Mouse (Mus musculus): ENCODE data around the gene Ms4a6c. TPM values are rescaled to one million over a fixed set of nuclear protein-coding genes. Genes with fewer than 3 reads are reported as not detected.
"Not testable (repeated sequence)": the region's sequence is repeated elsewhere in the genome, so short reads cannot be mapped to it uniquely, and the experiment has no call there.

Gene Ms4a6c
- total and polyA plus RNA-seq, 2 experiments from 2014 or later = 2.5 to 5.9 TPM

GRCm38 (mm10) chr19:11486599-11486998 lies 17.4 kb downstream of the Ms4a6c start:
- Histone ChIP-seq H3K36me3 (ENCODE audit: insufficient read depth) (no peaks in the 10 kb centered on the region), H3K4me1 (ENCODE audit: insufficient read depth) (no peaks in the 10 kb centered on the region), H3K9me3 (ENCODE audit: low read length) (no peaks in the 10 kb centered on the region), H3K9ac (no peak overlapping the region), H3K27ac (ENCODE audit: low read depth, low read length) (no peak overlapping the region), H3K4me3 (ENCODE audit: low read depth, low read length) (no peak overlapping the region), H3K27me3 (ENCODE audit: insufficient read depth, low read length) (no peaks in the 10 kb centered on the region), H3K4me2 (ENCODE audit: low read depth) (no peak overlapping the region)
- no peak for DNase-seq
- ATAC-seq = no peak
- WGBS = 88% methylated on average over 1 of the region's 1 CpGs
- no peak for TF ChIP-seq CTCF (IDR thresholded peaks at IDR 0.05; ENCODE audit: low read depth)

- Histone ChIP-seq H3K36me3 (ENCODE audit: insufficient read depth) (no peaks in the 10 kb centered on the region), H3K4me1 (ENCODE audit: insufficient read depth) (no peaks in the 10 kb centered on the region), H3K9ac (no peak overlapping the region), H3K4me2 (ENCODE audit: low read depth) (no peak overlapping the region), H3K9me3 (ENCODE audit: low read length) (no peaks in the 10 kb centered on the region), H3K27ac (ENCODE audit: low read depth, low read length) (no peak overlapping the region), H3K4me3 (ENCODE audit: low read depth, low read length) (no peak overlapping the region), H3K27me3 (ENCODE audit: insufficient read depth, low read length) (no peaks in the 10 kb centered on the region)
- 79% methylated on average over 4 of the region's 4 CpGs for WGBS
- TF ChIP-seq CTCF (IDR thresholded peaks at IDR 0.05; ENCODE audit: low read depth) = no peak
- no peak for DNase-seq
- ATAC-seq = no peak
Measured at GRCm38 (mm10) chr19:11491406-11492189, 22.4 kb downstream of the Ms4a6c start.

GRCm38 (mm10) chr19:11492671-11493070 lies 23.5 kb downstream of the Ms4a6c start:
- WGBS = 73% methylated on average over 1 of the region's 1 CpGs
- no peak overlapping the region for H3K27ac ChIP-seq (ENCODE audit: low read depth, low read length)
- no peak overlapping the region for H3K4me2 ChIP-seq (ENCODE audit: low read depth)
- TF ChIP-seq CTCF (IDR thresholded peaks at IDR 0.05; ENCODE audit: low read depth) = no peak
- H3K36me3 ChIP-seq (ENCODE audit: insufficient read depth) = no peaks in the 10 kb centered on the region
- DNase-seq = no peak
- H3K9ac ChIP-seq = no peak overlapping the region
- H3K4me1 ChIP-seq (ENCODE audit: insufficient read depth) = no peaks in the 10 kb centered on the region
- H3K27me3 ChIP-seq (ENCODE audit: insufficient read depth, low read length) = no peaks in the 10 kb centered on the region
- no peaks in the 10 kb centered on the region for H3K9me3 ChIP-seq (ENCODE audit: low read length)
- ATAC-seq = no peak
- no peak overlapping the region for H3K4me3 ChIP-seq (ENCODE audit: low read depth, low read length)

DNA sequence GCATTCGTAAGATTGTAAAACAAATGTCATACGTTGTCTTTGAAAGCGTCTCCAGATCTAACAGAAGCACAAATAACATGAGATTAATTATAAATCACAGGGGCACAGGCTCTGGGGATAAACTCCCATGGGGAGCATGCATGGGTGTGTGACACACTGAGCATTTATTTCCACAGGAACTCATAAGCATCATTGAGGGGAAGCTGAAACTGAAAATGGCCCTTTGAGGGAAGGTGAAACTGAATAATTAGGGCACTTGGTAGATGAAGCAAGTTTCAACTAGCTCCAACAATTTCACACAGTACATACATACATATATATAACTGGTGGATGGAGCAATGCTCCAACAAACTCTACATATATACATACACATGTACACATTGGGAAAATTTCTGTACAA lies 25.4 kb downstream of the Ms4a6c start:
- Histone ChIP-seq H3K4me3 (ENCODE audit: low read depth, low read length) (no peak overlapping the region), H3K36me3 (ENCODE audit: insufficient read depth) (no peaks in the 10 kb centered on the region), H3K9ac (no peak overlapping the region), H3K27ac (ENCODE audit: low read depth, low read length) (no peak overlapping the region), H3K9me3 (ENCODE audit: low read length) (no peaks in the 10 kb centered on the region), H3K4me2 (ENCODE audit: low read depth) (no peak overlapping the region), H3K27me3 (ENCODE audit: insufficient read depth, low read length) (no peaks in the 10 kb centered on the region), H3K4me1 (ENCODE audit: insufficient read depth) (no peaks in the 10 kb centered on the region)
- WGBS = 93% methylated on average over 3 of the region's 3 CpGs
- DNase-seq (no peak), ATAC-seq (no peak)
- no peak for TF ChIP-seq CTCF (IDR thresholded peaks at IDR 0.05; ENCODE audit: low read depth)

DNA sequence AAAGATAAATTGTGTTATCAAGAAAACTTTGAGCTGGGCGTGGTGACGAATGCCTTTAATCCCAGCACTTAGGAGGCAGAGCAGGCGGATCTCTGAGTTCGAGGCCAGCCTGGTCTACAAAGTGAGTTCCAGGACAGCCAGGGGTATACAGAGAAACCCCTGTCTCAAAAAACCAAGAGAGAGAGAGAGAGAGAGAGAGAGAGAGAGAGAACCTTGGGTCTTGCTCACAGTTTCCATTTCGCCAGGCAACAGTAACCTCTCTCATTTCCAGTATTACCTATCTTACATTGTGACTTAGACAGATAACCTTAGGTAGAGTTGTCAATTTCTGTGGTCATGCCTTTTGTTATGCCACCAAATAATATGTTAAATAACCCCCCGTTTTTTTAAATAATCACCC lies 27.2 kb downstream of the Ms4a6c start:
- no peak for TF ChIP-seq CTCF (IDR thresholded peaks at IDR 0.05; ENCODE audit: low read depth)
- Histone ChIP-seq H3K27me3 (ENCODE audit: insufficient read depth, low read length) (no peaks in the 10 kb centered on the region), H3K4me1 (ENCODE audit: insufficient read depth) (no peaks in the 10 kb centered on the region), H3K9me3 (ENCODE audit: low read length) (no peaks in the 10 kb centered on the region), H3K27ac (ENCODE audit: low read depth, low read length) (no peak overlapping the region), H3K4me2 (ENCODE audit: low read depth) (no peak overlapping the region), H3K36me3 (ENCODE audit: insufficient read depth) (no peaks in the 10 kb centered on the region), H3K9ac (no peak overlapping the region), H3K4me3 (ENCODE audit: low read depth, low read length) (no peak overlapping the region)
- ATAC-seq (no peak), DNase-seq (no peak)
- WGBS = 86% methylated on average over 6 of the region's 6 CpGs

- H3K9ac ChIP-seq; H3K4me2 ChIP-seq (ENCODE audit: low read depth); H3K27me3 ChIP-seq (ENCODE audit: insufficient read depth, low read length); ATAC-seq; DNase-seq; H3K4me1 ChIP-seq (ENCODE audit: insufficient read depth); H3K9me3 ChIP-seq (ENCODE audit: low read length); H3K36me3 ChIP-seq (ENCODE audit: insufficient read depth); H3K4me3 ChIP-seq (ENCODE audit: low read depth, low read length); H3K27ac ChIP-seq (ENCODE audit: low read depth, low read length): not testable (repeated sequence)
- 89% methylated on average over 1 of the region's 1 CpGs for WGBS
Measured at GRCm38 (mm10) chr19:11497300-11497699, 28.1 kb downstream of the Ms4a6c start.

DNA sequence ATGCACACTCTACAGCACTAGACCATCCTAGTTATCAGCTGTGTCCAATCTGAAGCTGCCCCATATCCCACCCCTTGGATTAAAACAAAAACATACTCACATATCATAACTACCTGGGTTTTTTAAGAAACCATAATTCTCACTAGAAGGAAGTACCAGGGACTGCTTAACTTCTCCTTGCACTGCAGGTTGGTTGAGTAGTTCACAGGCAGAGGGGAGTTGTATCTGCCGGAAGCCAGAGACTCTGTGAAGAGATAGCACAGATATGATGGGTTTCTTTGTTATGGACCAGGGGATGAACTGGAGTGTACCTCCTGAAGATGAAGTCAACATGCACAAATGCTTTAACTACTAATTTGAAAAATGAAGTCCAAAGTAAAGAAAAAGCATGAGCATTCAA lies 31.6 kb downstream of the Ms4a6c start:
- H3K27me3 ChIP-seq (ENCODE audit: insufficient read depth, low read length) = no peaks in the 10 kb centered on the region
- 93% methylated on average over 1 of the region's 1 CpGs for WGBS
- no peaks in the 10 kb centered on the region for H3K9me3 ChIP-seq (ENCODE audit: low read length)
- H3K36me3 ChIP-seq (ENCODE audit: insufficient read depth) = no peaks in the 10 kb centered on the region
- H3K4me3 ChIP-seq (ENCODE audit: low read depth, low read length) = no peak overlapping the region
- TF ChIP-seq CTCF (IDR thresholded peaks at IDR 0.05; ENCODE audit: low read depth) = no peak
- H3K27ac ChIP-seq (ENCODE audit: low read depth, low read length) = no peak overlapping the region
- DNase-seq (no peak), ATAC-seq (no peak)
- no peaks in the 10 kb centered on the region for H3K4me1 ChIP-seq (ENCODE audit: insufficient read depth)
- H3K9ac ChIP-seq = no peak overlapping the region
- no peak overlapping the region for H3K4me2 ChIP-seq (ENCODE audit: low read depth)
